Mouse (Mus musculus) frontal cortex, postnatal 10 days (tissue): ENCODE results near the gene Ahcyl2.
A peak's percentile ranks its signal among the peaks of the same experiment; 100 is the strongest.

Experiments
- DNase-seq, 2 experiments: peaks; one replicate each; pipeline ENCODE4 v3.0.0; 2022; ENCODE audit warnings: low spot score in 2 of 2, mixed read lengths in 1 of 2

Ahcyl2 gene

DNA sequence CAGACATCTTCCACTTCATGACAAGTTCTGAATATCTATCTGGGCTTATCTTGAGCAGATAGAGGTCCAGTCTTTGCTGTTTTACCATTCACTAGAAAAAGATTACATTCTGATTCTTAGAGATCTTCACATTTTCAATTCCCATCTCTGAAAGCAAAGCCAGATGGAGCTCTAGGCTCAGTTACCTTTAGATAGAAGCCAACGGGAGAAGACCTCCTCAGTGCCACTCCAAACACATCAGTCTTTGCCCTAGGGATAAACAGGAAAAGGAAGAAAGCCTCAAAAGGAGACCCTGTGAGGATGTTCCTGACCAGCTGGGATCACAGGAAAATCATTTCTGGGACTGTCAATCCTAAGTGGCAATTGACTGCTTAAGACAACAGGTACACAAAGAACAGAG is 145.9 kb downstream of the Ahcyl2 start:
- no peak for DNase-seq

DNA sequence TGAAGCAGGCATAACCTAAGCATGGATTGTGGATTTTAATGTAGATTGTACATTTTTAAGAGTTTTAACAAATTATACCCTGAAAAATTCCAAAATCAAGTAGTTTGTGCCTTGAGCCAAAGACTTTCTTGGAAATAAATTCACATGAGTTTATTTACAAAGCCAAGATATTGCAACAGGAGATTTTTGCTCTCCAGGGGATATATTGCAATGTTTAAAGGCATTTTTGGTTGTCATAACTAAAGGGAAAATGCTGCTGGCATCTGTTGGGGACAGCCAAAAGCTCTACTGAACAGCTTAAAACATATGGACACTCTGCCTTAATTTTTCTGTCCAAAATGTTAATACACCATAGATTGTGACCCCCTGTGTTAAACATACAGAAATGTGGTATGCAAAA is 146.3 kb downstream of the Ahcyl2 start:
- no peak for DNase-seq

DNA sequence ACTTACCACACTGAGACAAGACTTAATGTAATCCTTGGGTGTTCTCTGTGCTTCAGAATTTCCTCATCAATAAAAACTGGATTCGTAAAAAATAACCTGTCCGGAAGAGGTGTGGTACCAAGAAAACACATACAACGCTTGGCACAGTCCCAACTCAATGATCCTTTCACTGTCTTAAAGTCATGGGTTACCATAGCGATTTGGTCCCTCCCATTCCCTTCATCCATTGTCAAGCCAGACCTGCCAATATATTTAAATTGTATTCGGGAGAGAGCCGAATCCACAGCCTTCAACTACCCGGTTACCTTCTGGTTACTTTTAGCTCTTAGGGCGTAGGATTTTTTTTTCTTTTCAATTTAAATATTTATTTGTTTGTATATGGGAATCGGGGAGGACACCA is 148.0 kb downstream of the Ahcyl2 start:
- no peak for DNase-seq

DNA sequence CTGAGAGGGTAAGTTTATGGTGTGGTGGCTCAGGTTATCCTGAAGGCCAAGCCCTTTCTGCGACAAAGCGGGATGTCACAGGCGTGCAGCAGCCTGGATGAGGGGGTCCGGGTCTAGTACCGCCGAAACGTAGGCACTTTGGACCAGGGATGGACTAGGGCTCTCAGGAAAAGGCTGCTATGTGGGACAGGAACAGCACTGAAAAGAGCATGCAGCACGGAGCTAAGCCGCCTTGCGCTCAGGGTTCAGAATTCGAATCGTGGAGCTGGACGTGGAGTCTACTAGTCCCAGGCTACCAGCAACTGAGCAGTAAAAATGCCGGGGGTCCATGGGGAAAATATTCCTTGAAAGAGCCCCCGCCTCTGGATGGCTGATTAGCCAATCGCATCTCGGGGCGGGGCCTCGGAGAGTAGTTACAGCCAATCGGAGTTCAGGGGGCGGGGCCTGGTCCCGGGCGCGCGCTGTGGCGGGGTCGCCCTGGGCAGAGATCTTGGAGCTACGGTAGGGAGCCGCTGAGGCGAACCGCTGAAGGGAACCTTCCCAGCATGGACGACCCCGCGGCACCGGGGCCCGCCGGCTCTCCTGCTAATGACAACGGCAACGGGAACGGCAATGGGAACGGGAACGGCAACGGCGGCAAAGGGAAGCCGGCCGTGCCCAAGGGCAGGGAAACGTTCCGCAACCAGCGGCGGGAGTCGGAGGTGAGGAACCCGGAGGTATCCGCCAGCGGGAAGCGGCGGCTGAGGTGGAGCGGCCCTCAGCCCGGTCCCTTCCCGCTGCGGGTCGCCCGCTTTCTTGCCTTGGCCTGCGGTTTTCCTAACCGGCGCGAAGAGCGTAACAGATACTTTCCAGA is 148.9 kb downstream of the Ahcyl2 start, which contains the start of gene Strip2:
Strip2 (plus strand) TSS at position 483 of the 853 bp plus-strand sequence.
- peak; percentile 86 to 93 for DNase-seq

DNA sequence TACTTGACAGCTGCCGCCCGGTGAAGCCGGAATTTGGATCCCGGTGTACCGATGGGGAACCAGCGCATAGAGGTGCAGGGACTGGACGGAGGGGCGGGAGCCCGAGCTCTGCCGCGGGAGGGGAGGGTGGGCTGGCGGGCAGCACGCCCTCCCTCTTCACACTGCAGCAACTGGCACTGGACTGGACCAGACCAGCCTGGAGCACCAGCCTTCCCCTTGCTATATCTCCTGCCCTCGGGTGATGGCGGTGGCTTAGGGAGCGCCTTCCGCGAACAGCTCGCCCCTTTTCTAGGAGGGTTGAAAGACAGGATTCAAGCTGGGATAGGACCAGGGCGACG is 149.5 kb downstream of the Ahcyl2 start:
- DNase-seq, result peak in 1 of 2 experiments; percentile 12

DNA sequence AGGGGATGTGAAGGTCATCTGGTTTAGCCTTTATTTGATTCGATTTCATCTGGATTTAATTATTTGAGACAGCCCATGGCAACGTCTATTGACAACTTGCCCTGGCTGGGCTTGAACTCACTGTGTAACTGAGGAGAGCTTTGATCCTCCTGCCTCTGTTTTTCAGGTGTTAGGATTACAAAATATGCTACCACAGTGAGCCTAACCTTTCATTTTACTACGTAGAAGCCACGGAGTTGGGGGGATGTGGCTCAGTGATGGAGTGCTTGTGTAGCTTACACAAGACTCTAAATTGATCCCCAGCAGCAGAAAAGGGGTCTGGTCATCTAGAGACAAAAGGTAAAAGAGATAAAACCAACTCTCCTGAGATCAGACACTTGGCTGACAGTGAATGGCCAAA is 150.1 kb downstream of the Ahcyl2 start:
- no peak for DNase-seq

DNA sequence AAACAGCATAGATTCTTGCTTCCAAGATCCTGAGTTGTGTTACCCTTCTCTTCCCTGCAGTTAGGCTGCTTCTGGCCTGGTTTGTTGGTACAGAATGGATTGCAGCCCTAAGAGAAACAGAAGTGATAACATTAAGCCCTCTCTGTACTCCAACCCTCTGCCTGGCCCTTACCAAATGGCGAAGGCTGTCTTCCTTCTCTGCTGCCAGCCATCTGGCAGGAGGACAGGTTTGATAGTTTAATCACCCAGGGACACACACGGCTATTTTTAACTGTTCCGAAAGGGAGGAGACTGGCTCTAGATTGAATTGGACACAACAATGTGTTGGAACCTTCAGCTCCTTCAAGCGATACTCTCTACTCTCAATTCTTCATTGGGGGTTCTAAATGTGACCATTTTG is 155.7 kb downstream of the Ahcyl2 start:
- no peak for DNase-seq

DNA sequence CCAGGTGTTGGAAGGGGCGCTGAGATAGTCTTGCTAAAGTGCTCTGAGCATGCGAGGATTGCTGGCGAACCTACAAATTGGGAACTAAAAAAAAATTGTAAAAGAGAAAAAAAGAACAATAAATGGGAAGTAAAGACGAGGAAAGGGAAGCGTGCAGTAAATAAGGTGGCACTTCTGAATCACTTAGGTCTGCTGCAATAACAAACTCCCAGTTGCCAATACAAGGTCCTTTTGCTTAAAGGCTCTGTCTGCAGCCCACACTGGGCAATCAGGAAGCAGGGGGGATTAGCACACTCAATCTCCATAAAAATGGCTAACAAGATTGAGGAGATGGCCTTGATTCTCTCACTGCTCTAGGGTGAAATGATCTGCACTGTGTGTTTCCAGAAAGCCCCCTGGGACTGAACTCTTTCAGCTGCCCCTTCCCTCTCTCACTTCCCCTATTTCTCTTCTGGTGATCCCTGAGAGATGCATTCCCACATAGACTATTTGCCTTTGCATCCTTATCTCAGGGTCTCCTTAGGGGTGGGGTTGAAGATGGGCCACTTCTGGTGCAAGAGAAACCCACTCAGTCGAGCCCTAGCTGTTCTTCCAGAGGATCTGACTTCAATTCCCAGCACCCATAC is 157.9 kb downstream of the Ahcyl2 start:
- DNase-seq, result no peak

DNA sequence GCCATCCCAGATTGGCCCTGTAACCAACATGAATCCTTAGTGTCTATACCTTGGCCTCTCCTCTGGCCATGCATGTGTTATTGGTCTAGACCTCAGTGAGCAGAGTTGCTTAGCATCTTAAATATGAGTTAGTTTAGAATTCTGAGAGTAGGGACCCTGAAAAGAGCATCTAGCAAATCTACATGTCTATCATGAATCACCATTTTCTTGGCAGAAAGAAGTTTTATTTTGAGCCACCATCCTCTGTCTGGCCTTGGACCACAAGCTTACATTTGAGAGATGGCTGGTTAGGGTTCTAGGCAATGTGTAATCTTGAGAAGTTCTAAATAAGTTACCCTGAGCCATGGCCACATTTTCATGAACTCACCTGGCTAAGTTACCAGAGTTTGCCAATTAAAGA is 162.3 kb downstream of the Ahcyl2 start:
- no peak for DNase-seq

DNA sequence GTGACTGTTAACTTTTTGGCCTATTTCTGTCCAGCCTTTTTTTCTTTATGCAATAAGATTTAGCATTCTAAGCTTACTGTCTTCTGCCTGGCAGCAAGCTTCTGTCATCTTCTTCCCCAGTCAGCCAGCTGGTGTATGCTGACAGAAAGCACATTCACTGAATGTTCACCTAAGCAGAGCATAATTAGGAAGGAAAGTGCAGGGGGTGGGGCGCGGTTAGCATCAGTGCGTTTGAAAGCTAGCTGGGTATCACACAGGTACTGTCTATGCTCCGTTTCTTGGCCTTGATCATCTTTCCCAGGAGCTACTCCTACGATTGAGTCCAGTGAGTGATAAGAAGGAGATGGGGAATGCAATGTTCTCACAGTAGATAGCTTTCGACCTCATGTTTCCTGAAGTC is 162.9 kb downstream of the Ahcyl2 start:
- DNase-seq, result no peak

DNA sequence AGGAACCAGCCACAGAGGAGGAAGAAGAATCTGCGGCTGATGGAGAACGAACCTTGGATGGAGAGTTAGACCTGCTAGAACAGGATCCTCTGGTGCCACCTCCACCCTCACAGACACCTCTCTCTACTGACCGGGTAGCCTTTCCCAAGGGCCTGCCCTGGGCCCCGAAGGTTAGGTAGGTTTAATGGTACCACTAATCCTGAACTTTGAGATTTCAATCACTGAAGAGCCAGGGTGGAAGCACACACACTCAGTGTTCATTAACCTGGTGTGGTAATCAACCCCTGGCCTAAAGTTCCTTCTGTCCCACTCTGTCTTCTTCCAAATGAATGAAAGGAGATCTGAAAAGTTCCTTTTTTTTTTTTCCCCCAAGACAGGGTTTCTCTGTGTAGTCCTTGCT is 163.4 kb downstream of the Ahcyl2 start:
- no peak for DNase-seq

DNA sequence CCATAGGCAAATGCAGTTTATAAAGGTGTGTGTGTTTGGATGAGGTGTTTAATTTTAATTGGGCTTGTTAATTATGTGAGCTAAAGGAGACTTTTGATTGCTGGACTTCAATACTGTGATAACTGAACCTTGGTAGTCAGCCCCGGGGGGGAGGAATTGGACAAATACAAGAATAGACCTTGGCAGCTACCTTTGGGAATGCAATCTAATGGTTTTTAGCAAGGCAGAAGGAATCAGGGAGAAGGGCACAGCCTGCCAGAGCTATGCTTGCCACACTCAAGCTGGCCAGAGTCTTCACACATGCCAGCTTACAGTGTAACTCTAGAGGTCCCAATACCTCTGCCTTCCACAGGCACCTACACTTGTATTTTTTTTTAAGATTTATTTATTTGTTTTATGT is 167.9 kb downstream of the Ahcyl2 start:
- no peak for DNase-seq

DNA sequence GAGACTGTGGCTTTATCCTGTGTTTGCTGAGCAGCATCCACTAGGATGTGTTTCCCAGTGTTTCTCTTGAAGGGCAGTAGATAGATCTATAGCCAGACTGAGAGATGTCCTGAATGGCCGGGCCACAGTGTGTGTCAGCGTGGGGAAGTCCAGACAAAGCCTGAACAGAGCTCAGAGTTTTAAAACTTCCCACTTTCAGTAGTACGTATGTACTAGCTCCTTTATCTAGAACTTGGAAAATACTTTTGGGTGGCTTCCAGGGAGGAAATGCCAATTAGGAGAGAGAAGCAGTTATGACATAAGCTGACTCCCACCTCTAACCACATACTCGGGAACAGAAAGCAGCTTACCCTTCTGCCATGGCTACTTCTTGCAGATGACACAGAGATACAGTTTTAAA is 172.6 kb downstream of the Ahcyl2 start:
- DNase-seq, result no peak

DNA sequence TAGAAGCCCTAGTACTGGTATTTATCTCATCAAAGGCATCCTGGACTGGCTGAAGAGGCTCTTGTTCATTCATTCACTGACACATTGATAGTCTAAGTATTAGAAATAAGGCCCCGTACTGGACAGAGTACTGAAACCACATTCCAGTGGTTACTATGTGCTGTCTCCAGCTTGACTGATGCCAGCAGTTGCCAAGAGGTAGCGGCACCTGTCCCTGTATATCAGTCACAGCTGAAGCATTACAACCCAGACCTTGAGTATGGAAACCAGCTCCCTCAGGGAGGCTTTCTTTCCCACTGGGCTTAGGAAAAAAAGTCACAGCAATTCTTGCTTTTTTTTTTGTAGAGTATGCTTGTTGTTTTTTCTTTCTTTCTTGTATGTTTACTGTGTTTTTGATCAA is 173.2 kb downstream of the Ahcyl2 start:
- no peak for DNase-seq

DNA sequence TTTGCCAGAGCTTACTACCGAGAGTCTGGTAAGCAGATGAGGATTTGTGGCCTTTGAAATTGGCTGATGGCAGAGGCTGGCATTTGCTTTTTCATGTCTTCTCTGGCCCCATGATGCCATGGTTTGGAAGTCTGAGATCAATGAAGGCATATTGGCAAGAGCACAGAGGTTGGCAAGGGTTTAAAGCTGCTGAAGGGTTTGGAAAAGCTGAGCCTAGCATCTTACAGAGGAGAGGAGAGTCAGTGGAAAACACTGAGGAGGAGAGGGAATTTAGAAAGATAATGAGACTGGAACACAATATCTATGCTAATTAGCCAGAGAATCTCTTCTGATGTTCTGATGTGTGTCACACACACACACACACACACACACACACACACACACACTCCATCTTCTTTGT is 176.7 kb downstream of the Ahcyl2 start:
- no peak for DNase-seq

DNA sequence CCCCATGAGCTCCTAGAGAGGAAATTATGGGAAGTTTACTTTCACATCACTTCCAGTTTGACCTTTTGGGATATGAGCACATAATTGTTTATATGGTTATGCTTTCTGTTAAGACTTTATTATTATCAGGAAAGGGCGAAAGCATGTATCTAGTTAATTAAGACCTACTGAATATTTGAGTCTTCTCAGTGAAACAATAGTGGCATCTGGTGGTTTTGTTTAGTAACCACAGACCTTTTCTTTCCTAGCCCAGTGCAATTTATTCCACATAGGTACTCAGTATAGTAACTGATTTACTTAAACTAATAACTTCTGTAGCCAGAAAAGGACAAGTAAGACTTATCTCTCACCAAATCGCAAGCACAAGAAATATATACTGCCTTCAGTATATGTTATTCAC is 178.8 kb downstream of the Ahcyl2 start:
- DNase-seq, result no peak

DNA sequence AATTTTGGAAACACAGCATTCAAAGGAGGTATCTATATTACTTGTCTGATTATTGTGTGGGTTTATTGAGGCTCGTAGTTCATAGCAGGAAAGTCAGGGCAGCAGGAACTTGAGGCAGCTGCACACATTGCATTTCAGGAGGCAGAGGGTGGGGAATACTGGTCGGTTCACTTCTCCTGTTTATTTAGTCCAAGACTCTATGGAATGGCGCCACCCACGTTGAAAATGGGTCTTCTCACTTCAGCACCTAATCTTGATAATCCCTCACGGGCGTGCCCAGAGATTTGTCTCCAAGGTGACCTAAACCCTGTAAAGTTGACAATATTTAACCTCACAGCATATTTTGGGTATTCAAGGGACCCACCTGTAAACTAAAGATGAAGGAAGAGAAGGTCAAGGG is 180.0 kb downstream of the Ahcyl2 start:
- no peak for DNase-seq

DNA sequence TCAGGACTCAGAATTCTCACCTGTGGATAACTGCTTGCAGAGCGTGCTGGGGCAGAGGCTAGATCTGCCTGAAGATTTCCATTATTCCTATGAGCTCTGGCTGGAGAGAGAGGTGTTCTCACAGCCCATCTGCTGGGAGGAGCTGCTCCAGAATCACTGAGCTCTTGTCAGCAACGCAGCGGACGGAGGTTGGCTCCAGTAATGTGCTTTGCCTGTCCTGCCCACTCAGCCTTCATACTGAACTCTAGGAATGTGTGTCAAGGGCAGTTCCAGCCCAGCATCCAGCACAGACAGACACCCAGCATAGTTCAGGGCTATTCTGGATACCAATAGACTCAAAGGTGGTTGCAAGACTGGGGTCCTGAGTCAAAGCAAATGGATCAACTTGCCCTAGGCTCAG is 188.9 kb downstream of the Ahcyl2 start:
- no peak for DNase-seq

DNA sequence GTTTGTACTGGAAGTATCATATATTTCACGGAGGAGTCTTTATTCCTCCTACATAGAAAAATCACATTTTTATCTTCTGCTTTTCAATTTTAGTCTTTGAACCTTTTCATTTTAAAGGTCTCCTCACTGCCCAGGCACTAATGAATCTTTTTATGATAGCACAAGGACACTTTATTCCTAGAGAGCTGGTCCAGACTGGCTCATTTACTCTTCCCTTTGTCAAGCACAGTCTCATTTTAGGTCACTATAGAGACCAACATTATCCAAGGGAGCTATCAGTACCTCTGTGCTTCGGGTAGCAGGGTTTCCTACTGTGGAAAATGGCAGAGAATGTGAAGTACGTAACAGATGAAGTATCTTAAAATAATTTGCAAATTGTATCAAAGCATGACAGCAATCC is 190.9 kb downstream of the Ahcyl2 start:
- no peak for DNase-seq

DNA sequence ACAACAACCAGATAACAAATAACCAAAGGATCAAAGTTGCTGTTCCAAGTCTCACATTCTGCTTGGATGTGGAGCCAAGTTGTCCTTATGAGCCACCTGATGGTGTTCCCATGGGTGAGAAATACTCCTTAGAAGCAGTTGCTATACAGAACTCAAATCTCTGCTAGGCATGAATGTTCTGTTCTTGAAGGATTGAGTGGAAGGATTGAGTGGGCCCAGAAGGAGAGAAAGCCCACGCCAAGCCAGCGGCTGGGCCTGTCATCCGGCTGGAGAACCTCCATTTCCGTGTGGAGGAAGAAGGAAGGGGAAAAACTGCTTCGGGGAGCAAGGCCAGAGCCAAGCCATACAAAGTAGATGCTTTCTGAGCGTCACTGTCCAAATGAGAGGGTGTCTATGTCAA is 193.3 kb downstream of the Ahcyl2 start:
- DNase-seq, result no peak
